Mouse (Mus musculus): ENCODE measurements around the gene Psors1c2. TPM values are rescaled to one million over a fixed set of nuclear protein-coding genes. Genes with fewer than 3 reads are reported as not detected.

The Psors1c2 gene
- polyA plus RNA-seq, 1 experiment from 2014 or later = 0.47 TPM

DNA sequence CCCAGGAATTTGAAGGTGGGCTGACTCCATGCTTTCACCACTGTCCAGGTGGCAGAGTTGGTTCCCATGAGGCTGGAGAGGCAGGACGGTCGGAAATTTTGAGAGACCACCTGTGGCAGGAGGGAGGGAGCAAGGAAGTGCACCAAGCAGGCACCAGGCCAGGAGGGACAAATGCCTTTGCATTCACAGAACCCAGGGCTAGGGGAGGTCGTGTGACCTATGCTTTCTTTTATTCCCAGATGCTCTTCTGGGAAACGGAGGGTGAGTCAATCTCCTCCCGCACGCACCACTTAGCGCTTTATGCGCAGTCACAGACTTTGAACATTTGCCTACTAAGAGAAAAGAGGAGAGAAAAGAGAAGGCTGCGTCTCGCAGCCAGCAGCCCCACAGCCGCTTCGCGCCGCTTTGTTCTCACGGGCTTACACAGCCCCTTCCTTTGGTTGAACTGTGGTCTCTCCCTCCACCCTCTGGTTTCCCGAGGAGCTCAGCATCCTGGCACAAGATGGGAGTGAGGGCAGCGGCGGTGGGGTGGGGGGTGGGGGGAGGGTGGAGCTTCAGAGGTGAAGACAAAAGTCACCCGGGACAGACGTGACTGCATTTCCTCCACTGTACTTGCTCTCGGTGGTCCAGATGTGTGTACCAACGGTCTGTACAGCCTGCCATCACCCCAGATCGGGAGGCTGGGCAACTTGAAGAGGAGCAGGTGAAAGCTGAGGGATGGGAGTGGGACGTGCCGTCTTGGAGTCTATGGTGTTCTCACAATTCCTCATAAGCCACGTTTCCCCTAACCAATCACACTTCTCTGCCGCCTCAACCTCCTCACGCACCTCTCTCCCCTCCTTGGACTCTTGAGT lies 36.3 kb downstream of the Psors1c2 start:
- Histone ChIP-seq H3K4me3 (peak overlapping the region; percentile 24), H3K36me3 (no peaks in the 10 kb centered on the region), H3K27ac (replicated peaks) (no peak overlapping the region), H3K9me3 (no peaks in the 10 kb centered on the region), H3K4me2 (peak overlapping the region; percentile 53), H3K9ac (peak overlapping the region; percentile 58), H3K27me3 (peaks cover 23% of the 10 kb centered on the region), H3K4me1 (replicated peaks) (peaks cover 13% of the 10 kb centered on the region)
- WGBS = 5% methylated on average over 28 of the region's 28 CpGs
- ATAC-seq (ENCODE audit: low read depth) = peak; percentile 66

DNA sequence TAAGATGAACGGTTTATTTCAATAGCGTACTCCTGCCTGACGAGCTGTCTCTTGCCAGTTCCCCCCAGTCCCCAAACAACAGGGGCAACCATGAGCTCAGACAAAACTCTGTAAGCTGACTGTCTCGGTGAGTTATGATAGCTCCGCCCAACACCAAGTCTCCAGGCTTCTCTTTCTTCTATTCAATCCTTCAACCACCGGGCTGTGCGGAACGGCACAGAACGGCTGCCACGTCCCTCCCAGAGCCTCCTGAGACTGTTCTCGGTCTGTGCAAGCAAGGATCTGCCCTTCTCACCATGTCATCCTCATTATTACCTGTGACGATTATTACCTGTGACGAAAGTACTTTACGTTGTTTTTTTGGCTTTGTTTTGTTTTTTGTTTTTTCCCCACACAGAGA lies 37.8 kb downstream of the Psors1c2 start:
- no peak overlapping the region for H3K27ac ChIP-seq (replicated peaks)
- 0 out of 2 replicates have a peak, but pooled peaks have one; percentile 24 for ATAC-seq (ENCODE audit: low read depth)
- no peaks in the 10 kb centered on the region for H3K36me3 ChIP-seq
- H3K9ac ChIP-seq = no peak overlapping the region
- no peak overlapping the region for H3K4me3 ChIP-seq
- 30% methylated on average over 14 of the region's 14 CpGs for WGBS
- H3K4me2 ChIP-seq = no peak overlapping the region
- H3K4me1 ChIP-seq (replicated peaks) = peaks cover 13% of the 10 kb centered on the region
- peaks cover 23% of the 10 kb centered on the region for H3K27me3 ChIP-seq
- H3K9me3 ChIP-seq = no peaks in the 10 kb centered on the region

DNA sequence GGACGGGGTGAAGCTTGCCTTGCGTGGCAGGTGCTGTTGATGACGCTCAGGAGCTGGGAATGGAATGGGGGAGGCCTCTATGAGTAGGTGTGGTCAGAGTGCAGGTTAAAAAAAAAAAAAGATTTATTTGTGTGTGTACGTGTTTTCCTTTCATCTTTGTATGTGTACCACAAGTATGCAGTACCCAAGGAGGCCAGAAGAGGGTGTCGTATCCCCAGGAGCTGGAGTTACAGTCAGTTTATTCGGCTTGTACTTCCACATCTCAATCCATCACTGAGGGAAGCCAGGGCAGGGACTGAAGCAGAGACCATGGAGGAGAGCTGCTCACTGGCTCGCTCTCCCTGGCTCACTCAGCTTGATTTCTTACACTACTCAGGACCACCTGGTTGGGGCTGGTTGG lies 38.5 kb downstream of the Psors1c2 start:
- H3K27ac ChIP-seq (replicated peaks) = no peak overlapping the region
- no peak for ATAC-seq (ENCODE audit: low read depth)
- no peaks in the 10 kb centered on the region for H3K9me3 ChIP-seq
- H3K9ac ChIP-seq = no peak overlapping the region
- H3K4me3 ChIP-seq = no peak overlapping the region
- peaks cover 13% of the 10 kb centered on the region for H3K4me1 ChIP-seq (replicated peaks)
- peaks cover 23% of the 10 kb centered on the region for H3K27me3 ChIP-seq
- no peaks in the 10 kb centered on the region for H3K36me3 ChIP-seq
- no peak overlapping the region for H3K4me2 ChIP-seq
- 92% methylated on average over 7 of the region's 7 CpGs for WGBS

DNA sequence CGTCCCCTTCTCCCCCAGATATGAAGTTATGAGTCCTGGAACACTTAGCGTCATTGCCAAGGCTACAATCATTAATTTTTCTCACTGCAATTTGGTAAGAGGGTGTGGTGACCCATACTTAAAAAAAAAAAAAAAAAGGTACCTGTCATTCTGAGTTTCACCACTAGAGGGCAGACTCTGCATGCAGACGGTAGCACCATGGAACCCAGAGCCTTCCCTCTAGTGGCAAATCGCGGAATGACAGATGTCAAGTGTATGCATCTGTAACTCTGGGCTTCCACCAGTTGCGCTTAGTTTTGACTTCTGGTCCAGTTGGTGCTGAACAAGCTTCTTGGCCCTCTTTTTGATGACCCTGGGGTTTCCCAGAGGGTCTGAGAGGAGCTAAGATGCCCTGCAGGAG lies 45.2 kb downstream of the Psors1c2 start:
- Histone ChIP-seq H3K9me3 (no peaks in the 10 kb centered on the region), H3K4me3 (no peak overlapping the region), H3K4me1 (replicated peaks) (no peaks in the 10 kb centered on the region), H3K9ac (no peak overlapping the region), H3K27ac (replicated peaks) (no peak overlapping the region), H3K4me2 (no peak overlapping the region), H3K27me3 (no peaks in the 10 kb centered on the region), H3K36me3 (no peaks in the 10 kb centered on the region)
- WGBS = 20% methylated on average over 6 of the region's 6 CpGs
- ATAC-seq (ENCODE audit: low read depth) = no peak

DNA sequence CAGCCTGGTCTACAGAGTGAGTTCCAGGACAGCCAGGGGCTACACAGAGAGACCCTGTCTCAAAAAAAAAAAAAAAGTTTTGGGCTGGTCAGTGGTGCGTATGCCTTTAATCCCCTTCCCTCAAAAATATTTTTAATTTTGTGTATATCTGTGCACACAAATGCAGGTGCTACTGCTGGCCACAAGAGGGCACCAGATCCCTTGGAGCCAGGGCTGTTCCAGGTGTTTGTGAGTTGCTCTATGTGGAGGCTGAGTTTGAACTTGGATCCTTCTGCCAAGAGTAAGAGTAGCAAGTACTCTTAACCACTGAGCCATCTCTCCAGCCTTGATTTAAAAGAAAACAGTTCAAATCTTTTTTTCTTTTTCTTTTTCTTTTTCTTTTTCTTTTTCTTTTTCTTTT lies 49.9 kb downstream of the Psors1c2 start:
- H3K4me1 ChIP-seq (replicated peaks) = peaks cover 3% of the 10 kb centered on the region
- no peak for ATAC-seq (ENCODE audit: low read depth)
- no peak overlapping the region for H3K27ac ChIP-seq (replicated peaks)
- 85% methylated on average over 1 of the region's 1 CpGs for WGBS
- H3K9me3 ChIP-seq = no peaks in the 10 kb centered on the region; the same call in 1 of the 2 replicates
- no peak overlapping the region for H3K9ac ChIP-seq
- H3K27me3 ChIP-seq = no peaks in the 10 kb centered on the region
- H3K4me2 ChIP-seq = no peak overlapping the region
- no peak overlapping the region for H3K4me3 ChIP-seq
- no peaks in the 10 kb centered on the region for H3K36me3 ChIP-seq

Other genes starting within 250 kb of the Psors1c2 start
- 0.22 TPM in 1 of 2 replicates, not detected in the other for gene H2-Q1, start 212.8 kb upstream of the Psors1c2 start, polyA plus RNA-seq (2015; fragmentation: Nextera tagmentation; extraction: Ambion mirVana)
- 0.50 and 0.60 TPM in 2 replicates for gene H2-Q2, start 191.0 kb upstream of the Psors1c2 start, polyA plus RNA-seq (2015; fragmentation: Nextera tagmentation; extraction: Ambion mirVana)
- 1.0 and 1.4 TPM in 2 replicates for gene H2-Q4, start 153.6 kb upstream of the Psors1c2 start, polyA plus RNA-seq (2015; fragmentation: Nextera tagmentation; extraction: Ambion mirVana)
- gene H2-Q6, start 108.4 kb upstream of the Psors1c2 start, polyA plus RNA-seq (2015; fragmentation: Nextera tagmentation; extraction: Ambion mirVana) = 0.37 and 0.42 TPM in 2 replicates
- gene H2-Q7, start 94.0 kb upstream of the Psors1c2 start, polyA plus RNA-seq (2015; fragmentation: Nextera tagmentation; extraction: Ambion mirVana) = 3.4 and 4.0 TPM in 2 replicates
- gene H2-Q10, start 63.1 kb upstream of the Psors1c2 start, polyA plus RNA-seq (2015; fragmentation: Nextera tagmentation; extraction: Ambion mirVana) = not detected in 2 replicates
- gene Pou5f1, start 27.2 kb upstream of the Psors1c2 start, polyA plus RNA-seq (2015; fragmentation: Nextera tagmentation; extraction: Ambion mirVana) = not detected in 2 replicates
- gene Tcf19, start 16.4 kb upstream of the Psors1c2 start, polyA plus RNA-seq (2015; fragmentation: Nextera tagmentation; extraction: Ambion mirVana) = 14.4 and 15.6 TPM in 2 replicates
- 6.4 and 7.4 TPM in 2 replicates for gene Cchcr1, start 16.1 kb upstream of the Psors1c2 start, polyA plus RNA-seq (2015; fragmentation: Nextera tagmentation; extraction: Ambion mirVana)
- not detected in 2 replicates for gene Cdsn, start 18.9 kb downstream of the Psors1c2 start, polyA plus RNA-seq (2015; fragmentation: Nextera tagmentation; extraction: Ambion mirVana)
- not detected in 2 replicates for gene 2300002M23Rik, start 34.2 kb downstream of the Psors1c2 start, polyA plus RNA-seq (2015; fragmentation: Nextera tagmentation; extraction: Ambion mirVana)
- gene Sfta2, start 68.3 kb downstream of the Psors1c2 start, polyA plus RNA-seq (2015; fragmentation: Nextera tagmentation; extraction: Ambion mirVana) = not detected in 2 replicates
- gene Gm9573, start 93.4 kb downstream of the Psors1c2 start, polyA plus RNA-seq (2015; fragmentation: Nextera tagmentation; extraction: Ambion mirVana) = not detected in 2 replicates
- gene Mucl3, start 110.5 kb downstream of the Psors1c2 start, polyA plus RNA-seq (2015; fragmentation: Nextera tagmentation; extraction: Ambion mirVana) = 0.18 and 0.24 TPM in 2 replicates
- 10.6 and 11.3 TPM in 2 replicates for gene Vars2, start 134.4 kb downstream of the Psors1c2 start, polyA plus RNA-seq (2015; fragmentation: Nextera tagmentation; extraction: Ambion mirVana)
- 25.5 and 28.8 TPM in 2 replicates for gene Gtf2h4, start 140.5 kb downstream of the Psors1c2 start, polyA plus RNA-seq (2015; fragmentation: Nextera tagmentation; extraction: Ambion mirVana)
- 119 and 122 TPM in 2 replicates for gene Ddr1, start 171.4 kb downstream of the Psors1c2 start, polyA plus RNA-seq (2015; fragmentation: Nextera tagmentation; extraction: Ambion mirVana)